Mouse (Mus musculus) midbrain, embryonic 10.5 days (tissue): ENCODE measurements around the gene Nop16. TPM values are rescaled to one million over a fixed set of nuclear protein-coding genes. Genes with fewer than 3 reads are reported as not detected.
"Not testable (repeated sequence)": the region's sequence is repeated elsewhere in the genome, so short reads cannot be mapped to it uniquely, and the experiment has no call there.

Experiments used
- DNase-seq: peaks from one replicate; pipeline ENCODE4 v3.0.0-alpha.2; 2017; ENCODE audit warnings: low spot score
- H3K27ac ChIP-seq: fragments of 300-500 bp; sonication (generic); replicated peaks from 2 replicates; pipeline ENCODE4 v1.5.1; 2016; ENCODE audit warnings: mild to moderate bottlenecking
- H3K27me3 ChIP-seq: fragments of 300-500 bp; sonication (generic); 2 replicates; pipeline ENCODE4 v1.6.1; 2016; ENCODE audit warnings: low read depth, mild to moderate bottlenecking; ENCODE audit not compliant: poor library complexity, severe bottlenecking
- H3K36me3 ChIP-seq: fragments of 300-500 bp; sonication (generic); 2 replicates; pipeline ENCODE4 v1.6.1; 2016; ENCODE audit warnings: mild to moderate bottlenecking, moderate library complexity
- H3K4me1 ChIP-seq: fragments of 300-500 bp; sonication (generic); 2 replicates; pipeline ENCODE4 v1.6.1; 2016
- H3K4me3 ChIP-seq: fragments of 300-500 bp; sonication (generic); 2 replicates; pipeline ENCODE4 v1.5.1; 2016; ENCODE audit warnings: mild to moderate bottlenecking, moderate library complexity
- H3K9me3 ChIP-seq: fragments of 300-500 bp; sonication (generic); replicated peaks from 2 replicates; pipeline ENCODE4 v1.6.1; 2016; ENCODE audit warnings: mild to moderate bottlenecking
- WGBS: fragments of 180-500 bp; shearing (Covaris S2); methylation state at CpG from one replicate; pipeline ENCODE4 v1.1.7; 2016; 5-methylcytosine and 5-hydroxymethylcytosine counted together
- polyA plus RNA-seq: library from polyadenylated mRNA; unstranded; fragments of >200 nt; fragmentation: Nextera tagmentation; extraction: Ambion mirVana; gene quantifications from 2 replicates; pipeline ENCODE4 v1.2.1, GENCODE M21; 2016

The Nop16 gene
- polyA plus RNA-seq: 89.7 and 105 TPM in 2 replicates

DNA sequence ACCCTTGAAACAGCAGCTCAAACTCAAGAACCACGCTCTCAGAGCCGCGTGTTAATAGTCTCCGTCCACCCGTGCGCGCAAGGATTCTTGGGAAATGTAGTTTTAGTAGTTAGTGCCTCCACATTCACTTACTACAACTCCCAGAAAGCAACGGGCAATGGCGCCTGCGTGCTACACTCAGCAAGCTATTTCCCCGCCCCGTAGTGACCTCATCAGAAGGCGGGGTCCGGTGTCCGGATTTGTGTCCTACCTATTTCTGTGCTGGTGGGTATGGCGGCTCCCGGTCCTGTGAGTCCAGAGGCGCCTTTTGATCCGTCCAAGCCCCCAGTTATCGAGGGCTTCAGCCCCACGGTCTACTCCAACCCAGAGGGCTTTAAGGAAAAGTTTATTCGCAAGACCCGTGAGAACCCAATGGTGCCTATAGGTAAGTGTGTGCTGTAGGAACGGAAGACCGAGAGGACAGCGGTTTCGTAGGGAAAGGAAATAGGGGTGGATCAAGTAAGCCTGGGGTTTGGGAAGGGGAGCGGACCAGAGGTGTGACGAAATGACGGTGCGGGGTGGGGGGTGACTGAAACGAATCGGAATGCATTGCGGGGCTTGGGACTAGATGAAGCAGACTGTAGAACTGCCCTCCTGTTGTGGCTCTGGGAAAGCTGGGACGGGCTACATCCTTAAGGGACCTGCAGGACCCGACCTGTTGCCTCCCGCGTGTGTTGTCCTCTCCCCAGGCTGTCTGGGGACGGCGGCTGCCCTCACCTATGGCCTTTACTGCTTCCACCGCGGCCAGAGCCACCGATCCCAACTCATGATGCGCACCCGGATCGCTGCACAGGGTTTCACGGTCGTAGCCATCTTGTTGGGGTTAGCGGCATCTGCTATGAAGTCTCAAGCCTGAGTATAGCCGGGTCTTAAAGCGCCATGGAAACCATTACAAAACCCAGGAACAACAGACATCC is at the start of gene Nop16, which contains the start of gene Higd2a:
Gene Nop16, minus strand, starts transcription at position 95 of the 956 bp plus-strand sequence.
Gene Higd2a, plus strand, starts transcription at position 212 of the 956 bp plus-strand sequence.
- peak; percentile 96 for DNase-seq
- Histone ChIP-seq H3K4me1 (peaks cover 26% of the 10 kb centered on the region), H3K9me3 (no peaks in the 10 kb centered on the region), H3K4me3 (peak within 1 kb of the TSS; percentile 93), H3K36me3 (peaks cover 39% of the 10 kb centered on the region), H3K27ac (peak within 1 kb of the TSS; percentile 87), H3K27me3 (no peaks in the 10 kb centered on the region)
- under 1% methylated on average over 51 of the region's 51 CpGs for WGBS

DNA sequence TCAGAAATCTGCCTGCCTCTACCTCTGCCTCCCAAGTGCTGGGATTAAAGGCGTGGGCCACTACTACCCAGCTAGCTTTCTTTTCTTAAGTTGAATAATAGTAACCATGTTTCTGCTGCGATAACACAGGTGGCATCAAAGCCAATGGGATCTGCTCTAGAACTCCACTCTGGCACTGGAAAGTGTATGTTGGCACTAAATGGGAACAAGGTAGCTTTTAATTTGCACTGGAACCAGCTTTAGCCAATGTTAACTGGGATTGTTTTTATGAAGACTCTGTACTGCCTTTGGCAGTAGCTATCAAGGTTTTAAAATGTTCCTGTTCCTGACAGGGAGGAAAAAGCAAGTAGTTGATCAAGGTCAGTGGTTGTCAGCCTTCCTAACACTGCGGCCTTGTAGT is 45.1 kb upstream of the Nop16 start:
- Histone ChIP-seq H3K27me3 (no peaks in the 10 kb centered on the region), H3K36me3 (peaks cover 90% of the 10 kb centered on the region), H3K27ac (no peak overlapping the region), H3K4me1 (no peaks in the 10 kb centered on the region), H3K9me3 (no peaks in the 10 kb centered on the region), H3K4me3 (no peak overlapping the region)
- DNase-seq: no peak
- 94% methylated on average over 3 of the region's 3 CpGs for WGBS

- no peaks in the 10 kb centered on the region for H3K4me1 ChIP-seq
These were observed 42.9 kb upstream of the Nop16 start for GRCm38 (mm10) chr13:54632731-54633277.

GRCm38 (mm10) chr13:54629128-54629527 is 39.2 kb upstream of the Nop16 start:
- Histone ChIP-seq H3K4me3 (no peak overlapping the region), H3K27me3 (no peaks in the 10 kb centered on the region), H3K4me1 (0 out of 2 replicates have a peak, but pooled peaks cover 5% of the 10 kb centered on the region), H3K36me3 (peaks cover 73% of the 10 kb centered on the region), H3K9me3 (no peaks in the 10 kb centered on the region), H3K27ac (no peak overlapping the region)
- DNase-seq: no peak
- WGBS: 89% methylated on average over 4 of the region's 4 CpGs

More at GRCm38 (mm10) chr13:54632731-54633277, 42.9 kb upstream of the Nop16 start:
- 84% methylated on average over 3 of the region's 3 CpGs for WGBS
- Histone ChIP-seq H3K27ac (no peak overlapping the region), H3K36me3 (peaks cover 77% of the 10 kb centered on the region), H3K9me3 (no peaks in the 10 kb centered on the region), H3K4me3 (no peak overlapping the region), H3K27me3 (no peaks in the 10 kb centered on the region)
- DNase-seq: no peak

DNA sequence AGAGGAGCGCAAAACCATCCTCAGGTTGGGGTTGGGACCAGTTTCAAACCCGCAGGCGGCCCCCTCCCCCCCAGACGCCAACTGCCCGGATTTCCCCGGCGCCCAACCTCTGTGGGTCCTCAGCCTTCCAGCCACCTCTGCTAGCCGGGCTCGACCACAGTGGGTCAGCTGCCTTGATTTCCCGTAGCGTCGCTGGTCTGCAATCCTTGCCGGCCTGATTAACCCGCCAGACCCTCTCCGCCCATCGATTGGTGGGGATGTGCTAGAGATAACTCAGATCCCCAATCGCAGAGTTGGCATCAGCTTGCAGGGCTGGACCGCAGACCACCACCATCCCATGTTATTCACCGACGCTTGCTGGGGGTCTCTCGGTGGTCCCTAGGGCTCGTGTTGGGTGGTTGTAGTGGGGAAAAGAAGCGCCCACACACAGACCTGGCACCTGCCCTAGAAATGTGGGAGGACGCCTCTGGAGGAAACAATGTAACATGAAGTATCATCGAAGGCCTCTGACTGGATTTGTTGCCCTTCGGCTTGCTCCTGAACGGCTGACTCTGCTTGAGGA is 32.2 kb upstream of the Nop16 start:
- H3K27ac ChIP-seq: peak overlapping the region; percentile 98
- peaks cover 25% of the 10 kb centered on the region for H3K36me3 ChIP-seq
- DNase-seq: no peak
- 3% methylated on average over 27 of the region's 27 CpGs for WGBS
- peak overlapping the region; percentile 97 for H3K4me3 ChIP-seq
- no peaks in the 10 kb centered on the region for H3K9me3 ChIP-seq
- no peaks in the 10 kb centered on the region for H3K27me3 ChIP-seq
- peaks cover 24% of the 10 kb centered on the region for H3K4me1 ChIP-seq

DNA sequence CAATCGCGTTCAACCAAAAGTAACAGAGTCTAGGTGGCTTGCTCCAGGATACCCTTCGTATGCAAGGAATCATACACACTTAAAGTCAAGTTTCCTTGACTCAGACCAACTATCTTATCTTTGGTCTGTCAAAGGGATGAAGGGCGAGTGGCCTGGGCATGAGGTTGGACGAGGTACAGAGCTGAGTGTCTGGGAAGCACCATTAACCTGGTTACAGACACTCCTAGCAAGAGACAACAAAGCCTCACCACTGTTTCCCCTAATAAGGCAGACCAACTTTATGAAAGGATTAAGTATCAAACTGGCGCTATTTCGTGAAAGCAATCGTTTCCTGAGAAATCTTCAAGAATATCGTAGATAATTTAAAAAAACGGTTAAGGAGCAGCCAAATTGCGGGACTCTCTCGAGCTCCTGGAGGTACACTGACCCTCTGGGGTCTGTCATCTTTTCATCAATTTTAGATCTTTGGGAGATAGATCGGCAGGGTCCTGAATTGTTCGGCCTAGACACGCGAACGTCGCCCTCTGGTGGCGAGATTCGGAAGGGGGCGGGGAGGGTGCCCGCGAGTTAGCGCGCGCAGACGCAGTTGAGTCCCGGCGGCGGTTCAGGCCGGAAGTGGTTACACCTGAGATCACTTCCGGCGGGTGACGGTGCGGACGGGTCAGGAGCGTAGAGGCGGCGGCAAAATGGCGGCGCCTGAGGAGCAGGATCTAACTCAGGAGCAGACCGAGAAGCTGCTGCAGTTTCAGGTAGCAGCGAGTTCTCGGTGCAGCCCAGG is 31.5 kb upstream of the Nop16 start, which contains the start of gene Faf2:
Gene Faf2, plus strand, starts transcription at position 630 of the 778 bp plus-strand sequence.
- Histone ChIP-seq H3K27me3 (no peaks in the 10 kb centered on the region), H3K9me3 (no peaks in the 10 kb centered on the region), H3K36me3 (peaks cover 19% of the 10 kb centered on the region), H3K27ac (peak within 1 kb of the TSS; percentile 98), H3K4me3 (peak within 1 kb of the TSS; percentile 97), H3K4me1 (peaks cover 24% of the 10 kb centered on the region)
- DNase-seq: peak; percentile 99
- 12% methylated on average over 44 of the region's 44 CpGs for WGBS

GRCm38 (mm10) chr13:54616998-54617397 is 27.1 kb upstream of the Nop16 start:
- no peak for DNase-seq
- Histone ChIP-seq H3K27ac (no peak overlapping the region), H3K4me3 (no peak overlapping the region), H3K36me3 (no peaks in the 10 kb centered on the region), H3K9me3 (no peaks in the 10 kb centered on the region), H3K4me1 (no peaks in the 10 kb centered on the region), H3K27me3 (no peaks in the 10 kb centered on the region)
- 75% methylated on average over 6 of the region's 6 CpGs for WGBS

GRCm38 (mm10) chr13:54616307-54616706 is 26.4 kb upstream of the Nop16 start:
- H3K36me3 ChIP-seq: no peaks in the 10 kb centered on the region
- no peaks in the 10 kb centered on the region for H3K9me3 ChIP-seq
- WGBS: 83% methylated on average over 8 of the region's 8 CpGs
- peaks cover 5% of the 10 kb centered on the region for H3K4me1 ChIP-seq
- H3K4me3 ChIP-seq: no peak overlapping the region
- no peak for DNase-seq
- no peaks in the 10 kb centered on the region for H3K27me3 ChIP-seq
- H3K27ac ChIP-seq: no peak overlapping the region

- 90% methylated on average over 8 of the region's 8 CpGs for whole genome bisulfite sequencing
- peaks cover 29% of the 10 kb centered on the region for H3K27me3 ChIP-seq
- H3K4me3 ChIP-seq, H3K36me3 ChIP-seq, H3K9me3 ChIP-seq, DNase-seq, H3K27ac ChIP-seq: not testable (repeated sequence)
- peaks cover 28% of the 10 kb centered on the region for H3K4me1 ChIP-seq
These were observed 23.3 kb upstream of the Nop16 start for GRCm38 (mm10) chr13:54613141-54613540.

DNA sequence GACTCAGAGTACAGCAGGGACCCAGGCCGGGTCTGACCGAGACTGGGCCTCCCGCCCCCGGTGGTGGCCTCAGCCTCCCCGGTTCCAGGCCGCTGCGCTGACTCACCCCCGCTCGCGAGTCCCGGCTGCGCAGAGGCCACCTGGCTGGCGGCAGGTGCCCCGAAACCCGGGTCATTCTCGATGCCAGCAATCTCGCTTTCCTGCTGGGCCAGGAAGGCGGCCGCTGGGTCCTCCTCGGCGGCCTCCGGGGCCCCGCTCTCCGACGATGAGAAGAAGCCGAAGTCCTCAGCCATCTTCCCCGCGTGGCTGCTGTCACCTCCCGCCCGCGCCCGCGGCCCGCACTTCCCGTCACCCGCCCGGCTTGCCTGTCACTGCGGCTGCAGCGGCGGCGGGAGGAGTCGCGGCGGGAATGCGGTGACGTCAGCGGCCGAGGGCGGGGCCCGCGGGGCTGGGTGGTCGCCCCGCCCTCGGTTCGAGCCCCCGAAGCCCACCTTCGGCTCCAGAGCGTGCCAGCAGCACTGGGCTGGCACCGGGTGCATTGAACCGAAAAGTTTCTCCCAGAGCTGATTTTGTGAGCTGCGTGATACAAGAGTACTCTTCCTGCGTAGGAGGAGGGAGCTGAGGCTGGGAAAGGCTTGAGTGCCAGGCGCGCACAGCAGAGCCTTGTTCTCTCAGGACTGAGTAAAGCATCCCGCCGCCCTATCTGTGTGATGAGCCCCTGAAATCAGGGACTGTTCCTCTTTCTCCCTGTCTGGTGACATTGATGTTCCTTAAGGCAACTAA is 21.3 kb upstream of the Nop16 start, which contains the start of gene Cltb:
Gene Cltb, minus strand, starts transcription at position 373 of the 783 bp plus-strand sequence.
- H3K27me3 ChIP-seq: peaks cover 45% of the 10 kb centered on the region
- peak within 1 kb of the TSS; percentile 61 for H3K27ac ChIP-seq
- DNase-seq: peak; percentile 85
- H3K4me3 ChIP-seq: peak within 1 kb of the TSS; percentile 65
- WGBS: under 1% methylated on average over 66 of the region's 66 CpGs
- no peaks in the 10 kb centered on the region for H3K9me3 ChIP-seq
- H3K36me3 ChIP-seq: no peaks in the 10 kb centered on the region
- peaks cover 28% of the 10 kb centered on the region for H3K4me1 ChIP-seq

- Histone ChIP-seq H3K27ac (peak overlapping the region; percentile 61), H3K27me3 (peaks cover 51% of the 10 kb centered on the region), H3K9me3 (no peaks in the 10 kb centered on the region), H3K4me3 (peak overlapping the region; percentile 65), H3K36me3 (no peaks in the 10 kb centered on the region), H3K4me1 (peaks cover 28% of the 10 kb centered on the region)
- DNase-seq: no peak
- 4% methylated on average over 13 of the region's 13 CpGs for WGBS
These were observed 20.7 kb upstream of the Nop16 start for GRCm38 (mm10) chr13:54610613-54610971.
